Mouse (Mus musculus): ENCODE measurements around the gene Cactin. TPM values are rescaled to one million over a fixed set of nuclear protein-coding genes. Genes with fewer than 3 reads are reported as not detected.
A peak's percentile ranks its signal among the peaks of the same experiment; 100 is the strongest.

The Cactin gene
- polyA plus RNA-seq, 1 experiment: 18.2 TPM

DNA sequence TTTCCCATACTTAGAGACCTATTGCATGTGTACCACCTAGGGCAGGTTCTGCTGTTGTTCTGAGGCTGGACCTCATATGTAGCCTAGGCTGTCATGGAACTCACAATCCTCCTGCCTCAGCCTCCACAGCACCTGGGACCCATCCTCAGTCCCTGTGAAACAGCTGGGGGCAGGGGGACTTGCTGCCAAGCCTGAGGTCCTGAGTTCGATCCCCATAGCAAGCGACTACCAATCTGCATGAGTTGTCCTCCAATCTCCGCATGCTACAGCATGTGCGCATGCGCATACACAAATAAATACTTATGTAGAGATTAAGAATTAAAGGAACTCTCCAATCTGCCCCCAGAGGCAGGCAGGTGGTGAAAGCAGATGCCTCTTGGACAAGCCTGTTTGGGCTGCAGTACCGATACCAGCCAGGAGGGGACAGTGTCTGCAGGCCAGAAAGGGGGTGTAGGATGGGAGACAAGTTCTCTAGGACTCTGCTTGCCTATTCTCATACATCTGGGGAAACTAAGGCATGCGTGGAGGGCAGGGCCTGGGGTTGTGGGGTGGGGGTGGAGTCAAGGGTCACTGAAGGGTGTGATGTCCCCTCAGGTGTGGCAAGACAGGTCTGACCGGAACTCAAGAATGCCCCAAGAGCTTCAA lies 33.3 kb upstream of the Cactin start:
- TF ChIP-seq POLR2A (IDR thresholded peaks at IDR 0.05; ENCODE audit: borderline replicate concordance, low read depth, low read length) (no peak), CTCF (IDR thresholded peaks at IDR 0.05; ENCODE audit: low read depth, low read length) (peak; percentile 94)
- Histone ChIP-seq H3K4me1 (ENCODE audit: control insufficient read depth, insufficient read depth, low read length) (peaks cover 14% of the 10 kb centered on the region), H3K27ac (ENCODE audit: insufficient read depth, low read depth, low read length) (no peak overlapping the region), H3K4me3 (ENCODE audit: insufficient read depth, low read length) (no peak overlapping the region)

DNA sequence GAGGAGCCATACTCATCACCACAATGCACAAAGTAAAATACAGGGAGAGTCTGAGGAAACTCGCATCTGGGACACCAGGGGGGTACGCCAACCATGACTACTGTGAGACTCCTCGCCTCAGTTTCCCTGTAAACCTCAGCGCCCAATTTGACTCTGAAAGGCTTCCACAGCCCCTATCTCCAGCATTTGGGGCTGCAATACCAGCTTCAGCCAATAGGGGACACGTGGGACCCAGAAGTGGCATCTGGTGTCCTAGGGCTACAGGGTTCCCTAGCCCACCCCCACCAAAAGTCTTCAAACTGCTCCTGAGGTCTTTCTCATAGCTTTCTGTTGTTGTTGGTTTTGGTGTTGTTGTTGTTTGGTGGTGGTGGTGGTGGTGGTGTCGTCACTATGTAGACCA lies 32.3 kb upstream of the Cactin start:
- H3K27ac ChIP-seq (ENCODE audit: insufficient read depth, low read depth, low read length): no peak overlapping the region
- TF ChIP-seq CTCF (IDR thresholded peaks at IDR 0.05; ENCODE audit: low read depth, low read length): 0 out of 2 replicates have a peak, but pooled peaks have one; percentile 51
- TF ChIP-seq POLR2A (IDR thresholded peaks at IDR 0.05; ENCODE audit: borderline replicate concordance, low read depth, low read length): no peak
- peaks cover 14% of the 10 kb centered on the region for H3K4me1 ChIP-seq (ENCODE audit: control insufficient read depth, insufficient read depth, low read length)
- H3K4me3 ChIP-seq (ENCODE audit: insufficient read depth, low read length): no peak overlapping the region

DNA sequence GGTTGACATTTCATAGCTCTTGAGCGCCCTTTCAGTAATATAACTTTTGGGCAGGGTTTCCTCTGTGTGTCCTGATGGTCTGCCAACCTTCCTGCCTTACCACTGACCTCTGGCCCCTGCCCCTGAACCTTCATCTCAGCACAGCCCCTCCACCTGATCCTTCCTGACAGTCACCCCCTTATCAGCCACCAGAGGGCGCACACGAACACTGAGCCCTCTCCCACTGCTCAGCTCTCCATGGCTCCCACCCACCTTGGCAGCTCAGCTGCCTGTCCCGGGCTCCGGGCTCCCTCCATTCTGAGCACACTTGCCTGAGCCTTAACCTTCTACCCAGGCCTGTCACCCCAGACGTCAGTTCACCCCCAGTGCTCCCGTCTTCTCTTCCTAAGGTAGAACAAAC lies 31.6 kb upstream of the Cactin start:
- H3K27ac ChIP-seq (ENCODE audit: insufficient read depth, low read depth, low read length): no peak overlapping the region
- H3K4me3 ChIP-seq (ENCODE audit: insufficient read depth, low read length): no peak overlapping the region
- H3K4me1 ChIP-seq (ENCODE audit: control insufficient read depth, insufficient read depth, low read length): peaks cover 14% of the 10 kb centered on the region
- TF ChIP-seq CTCF (IDR thresholded peaks at IDR 0.05; ENCODE audit: low read depth, low read length) (peak; percentile 77), POLR2A (IDR thresholded peaks at IDR 0.05; ENCODE audit: borderline replicate concordance, low read depth, low read length) (no peak)

DNA sequence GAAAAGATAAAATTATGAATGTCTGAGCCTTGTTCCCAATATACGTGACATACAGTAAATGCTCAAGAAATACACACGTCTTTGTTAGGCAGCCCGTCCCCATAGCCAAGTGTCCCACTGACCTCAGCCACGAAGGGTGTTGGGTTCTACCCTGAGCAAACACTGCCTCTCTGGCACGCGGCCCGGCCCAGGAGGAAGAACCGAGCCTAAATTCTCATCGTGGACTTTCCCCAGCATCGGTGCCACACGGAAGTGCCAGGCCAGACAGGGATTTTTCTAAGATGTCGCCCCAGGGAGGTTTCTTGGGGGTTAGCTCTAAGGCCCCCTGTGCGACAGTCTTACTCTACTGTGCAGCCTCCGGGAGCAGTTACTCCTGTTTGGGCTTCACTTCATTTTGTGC lies 31.1 kb upstream of the Cactin start:
- Histone ChIP-seq H3K4me1 (ENCODE audit: control insufficient read depth, insufficient read depth, low read length) (peaks cover 17% of the 10 kb centered on the region), H3K4me3 (ENCODE audit: insufficient read depth, low read length) (no peak overlapping the region), H3K27ac (ENCODE audit: insufficient read depth, low read depth, low read length) (no peak overlapping the region)
- TF ChIP-seq POLR2A (IDR thresholded peaks at IDR 0.05; ENCODE audit: borderline replicate concordance, low read depth, low read length) (no peak), CTCF (IDR thresholded peaks at IDR 0.05; ENCODE audit: low read depth, low read length) (no peak)

DNA sequence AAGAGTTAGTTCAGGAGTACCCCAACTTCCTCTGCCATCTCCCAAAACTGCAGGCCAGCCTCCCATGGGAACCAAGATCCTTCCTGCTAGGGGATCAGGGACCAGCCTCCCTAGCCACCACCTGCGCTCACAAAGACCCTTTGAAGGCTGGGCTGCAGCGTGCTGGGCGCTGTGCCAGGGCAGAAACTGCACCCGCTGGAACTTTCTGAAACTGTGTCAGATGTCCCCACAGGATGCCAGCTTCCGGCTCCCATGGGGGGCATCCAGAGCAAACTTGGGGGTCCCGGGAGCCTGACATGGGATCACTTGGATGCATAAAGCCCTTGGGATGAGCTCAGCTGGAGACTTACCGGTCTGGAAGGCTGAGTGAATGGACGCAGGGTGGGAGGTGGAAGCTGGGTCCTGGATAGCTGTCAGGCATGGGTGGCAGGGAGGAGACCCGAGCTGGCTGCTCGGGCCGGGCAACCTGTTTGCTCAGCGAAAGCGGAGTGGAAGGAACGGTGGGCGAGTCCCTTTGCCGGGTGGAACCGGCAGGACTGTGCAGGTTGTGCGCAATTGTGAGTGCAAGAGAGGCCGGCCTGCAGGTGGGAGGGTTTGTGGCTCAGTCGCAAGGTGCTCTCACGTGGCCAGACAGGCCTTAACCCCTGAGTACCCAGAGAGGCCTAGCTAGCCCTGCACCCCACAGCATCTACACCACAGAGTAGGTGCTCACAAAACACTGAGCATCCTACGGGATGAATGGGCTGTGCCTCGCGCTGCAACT lies 30.0 kb upstream of the Cactin start:
- TF ChIP-seq CTCF (IDR thresholded peaks at IDR 0.05; ENCODE audit: low read depth, low read length) (no peak), POLR2A (IDR thresholded peaks at IDR 0.05; ENCODE audit: borderline replicate concordance, low read depth, low read length) (no peak)
- Histone ChIP-seq H3K4me1 (ENCODE audit: control insufficient read depth, insufficient read depth, low read length) (peaks cover 24% of the 10 kb centered on the region), H3K4me3 (ENCODE audit: insufficient read depth, low read length) (no peak overlapping the region), H3K27ac (ENCODE audit: insufficient read depth, low read depth, low read length) (peak overlapping the region; percentile 48; the same call in 1 of the 2 replicates)

DNA sequence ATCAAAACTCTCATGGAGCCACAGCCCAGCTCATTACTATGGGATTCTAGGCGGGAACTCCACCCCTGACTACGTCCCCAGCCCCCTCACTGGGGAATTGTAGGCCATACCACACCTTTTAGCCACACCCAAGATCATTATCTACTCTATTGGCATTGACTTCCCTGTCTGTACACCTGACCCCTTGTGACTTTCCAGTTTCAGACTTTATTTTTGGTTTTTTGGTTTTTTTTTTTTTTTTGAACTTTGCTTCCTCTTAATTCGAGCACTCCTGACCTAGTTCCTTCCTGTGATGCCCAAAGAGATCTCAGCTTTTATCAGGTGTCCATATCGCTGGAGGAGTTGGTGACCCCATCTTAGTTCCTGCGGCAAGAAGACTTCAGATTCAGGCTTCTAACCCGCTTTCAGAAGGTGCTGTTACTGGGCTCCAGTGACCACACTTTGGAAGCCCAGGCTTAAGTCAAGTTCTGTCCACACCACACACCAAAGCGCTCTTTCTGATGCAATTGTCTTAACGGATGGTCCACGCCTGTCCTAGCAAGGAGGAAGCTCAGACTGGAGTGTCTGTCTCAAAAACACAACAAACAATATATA lies 29.3 kb upstream of the Cactin start, which contains the start of gene Tjp3:
Tjp3 (minus strand) TSS at position 71 of the 594 bp plus-strand sequence.
- TF ChIP-seq CTCF (IDR thresholded peaks at IDR 0.05; ENCODE audit: low read depth, low read length): no peak
- TF ChIP-seq POLR2A (IDR thresholded peaks at IDR 0.05; ENCODE audit: borderline replicate concordance, low read depth, low read length): no peak
- peaks cover 31% of the 10 kb centered on the region for H3K4me1 ChIP-seq (ENCODE audit: control insufficient read depth, insufficient read depth, low read length)
- no peak within 1 kb of the TSS for H3K4me3 ChIP-seq (ENCODE audit: insufficient read depth, low read length)
- H3K27ac ChIP-seq (ENCODE audit: insufficient read depth, low read depth, low read length): peak within 1 kb of the TSS; percentile 48

DNA sequence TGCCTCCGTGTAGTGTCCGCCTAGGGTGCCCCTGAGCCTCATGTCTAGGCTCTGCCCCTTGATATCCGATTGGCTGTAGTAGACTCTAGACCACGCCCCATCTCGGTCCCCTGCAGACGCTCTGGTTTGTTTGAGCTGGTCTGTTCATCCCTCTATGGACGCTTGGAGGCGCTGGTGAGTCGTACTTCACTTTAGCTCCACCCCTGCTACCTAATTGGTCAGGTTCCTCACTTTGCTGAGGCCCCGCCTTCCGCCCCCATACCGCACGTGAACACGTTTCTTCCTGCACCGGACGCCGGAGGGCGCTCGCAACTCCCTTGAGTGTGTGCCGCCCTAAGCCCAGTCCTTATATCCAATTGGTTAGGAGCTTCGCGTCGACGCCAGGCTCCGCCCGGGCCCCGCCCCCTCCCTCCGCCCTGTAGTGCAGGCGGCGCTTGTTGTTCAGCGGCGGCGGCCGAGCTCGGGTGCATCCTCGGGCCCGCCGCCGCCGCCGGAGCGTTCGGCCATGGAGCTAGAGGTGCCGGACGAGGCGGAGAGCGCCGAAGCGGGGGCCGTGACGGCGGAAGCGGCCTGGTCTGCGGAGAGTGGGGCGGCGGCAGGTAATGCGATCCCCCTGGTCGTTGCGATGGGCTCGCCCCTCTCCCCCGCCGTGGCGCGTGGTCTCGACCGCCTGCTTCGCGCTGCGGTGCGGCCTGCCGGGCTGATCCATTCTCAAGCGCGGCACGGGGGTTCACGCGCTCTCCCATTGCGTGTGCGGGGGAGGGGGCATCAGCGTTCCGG lies 28.2 kb upstream of the Cactin start, which contains the start of gene Pip5k1c:
Pip5k1c (plus strand) TSS at position 410 of the 780 bp plus-strand sequence.
- peak; percentile 91 for TF ChIP-seq CTCF (IDR thresholded peaks at IDR 0.05; ENCODE audit: low read depth, low read length)
- TF ChIP-seq POLR2A (IDR thresholded peaks at IDR 0.05; ENCODE audit: borderline replicate concordance, low read depth, low read length): 0 out of 2 replicates have a peak, but pooled peaks have one; percentile 11
- Histone ChIP-seq H3K4me1 (ENCODE audit: control insufficient read depth, insufficient read depth, low read length) (peaks cover 40% of the 10 kb centered on the region), H3K27ac (ENCODE audit: insufficient read depth, low read depth, low read length) (peak within 1 kb of the TSS; percentile 69), H3K4me3 (ENCODE audit: insufficient read depth, low read length) (peak within 1 kb of the TSS; percentile 94)

DNA sequence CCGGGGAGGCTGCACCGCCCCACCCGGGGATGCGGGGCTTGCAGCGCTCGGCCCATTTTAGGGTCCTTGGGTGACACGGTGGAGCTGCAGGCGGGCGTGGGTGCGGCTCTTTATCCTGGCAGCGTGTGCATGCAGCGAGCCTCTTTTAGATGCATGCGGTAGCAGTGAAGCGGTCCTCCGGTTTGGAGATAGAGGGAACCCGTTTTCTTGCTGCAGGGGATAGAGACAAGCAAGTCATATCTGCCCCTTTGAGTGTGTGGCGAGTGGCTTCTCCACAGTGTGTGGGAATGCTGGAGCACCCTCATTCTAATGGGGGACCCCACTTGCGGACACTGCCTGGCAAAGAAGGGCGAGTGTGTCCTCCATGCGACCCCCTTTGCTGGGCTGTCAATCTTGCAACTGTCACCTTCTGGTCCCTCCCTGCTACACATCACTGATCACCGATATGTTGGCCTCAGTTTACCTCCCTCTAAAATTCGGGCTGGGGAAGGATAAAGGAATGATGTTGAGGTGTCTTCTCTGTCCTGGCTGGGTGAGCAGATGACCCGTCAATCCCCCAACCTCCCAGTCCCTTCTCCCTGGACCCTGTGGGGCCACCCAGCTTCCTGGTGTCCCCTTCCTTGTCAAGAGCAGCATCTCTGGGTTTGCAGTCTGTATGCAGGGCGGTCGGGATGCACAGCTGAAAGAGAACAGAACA lies 27.4 kb upstream of the Cactin start:
- TF ChIP-seq POLR2A (IDR thresholded peaks at IDR 0.05; ENCODE audit: borderline replicate concordance, low read depth, low read length): no peak
- no peak for TF ChIP-seq CTCF (IDR thresholded peaks at IDR 0.05; ENCODE audit: low read depth, low read length)
- H3K27ac ChIP-seq (ENCODE audit: insufficient read depth, low read depth, low read length): peak overlapping the region; percentile 69
- H3K4me3 ChIP-seq (ENCODE audit: insufficient read depth, low read length): peak overlapping the region; percentile 94
- H3K4me1 ChIP-seq (ENCODE audit: control insufficient read depth, insufficient read depth, low read length): peaks cover 45% of the 10 kb centered on the region

DNA sequence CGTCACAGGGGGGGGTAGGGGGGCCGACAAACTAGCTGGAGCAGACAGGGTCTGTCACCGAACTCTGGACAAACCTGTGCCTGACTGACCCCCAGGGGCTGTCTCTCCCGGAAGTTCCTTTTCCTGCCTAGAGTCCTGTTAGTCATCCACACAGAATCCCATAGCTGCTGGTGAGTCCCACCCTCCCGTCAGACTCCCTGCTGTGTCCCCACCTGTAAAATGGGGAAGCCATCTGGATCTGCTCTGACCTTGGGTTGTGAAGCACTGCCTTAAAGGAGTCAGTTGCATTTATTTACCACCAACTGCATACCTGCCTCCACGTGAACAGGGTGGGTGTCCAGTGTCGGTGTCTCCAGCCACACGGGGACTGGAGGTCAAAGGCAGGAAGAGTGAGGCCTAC lies 26.5 kb upstream of the Cactin start:
- TF ChIP-seq POLR2A (IDR thresholded peaks at IDR 0.05; ENCODE audit: borderline replicate concordance, low read depth, low read length): no peak
- no peak for TF ChIP-seq CTCF (IDR thresholded peaks at IDR 0.05; ENCODE audit: low read depth, low read length)
- H3K27ac ChIP-seq (ENCODE audit: insufficient read depth, low read depth, low read length): no peak overlapping the region
- peak overlapping the region; percentile 94 for H3K4me3 ChIP-seq (ENCODE audit: insufficient read depth, low read length)
- H3K4me1 ChIP-seq (ENCODE audit: control insufficient read depth, insufficient read depth, low read length): peaks cover 55% of the 10 kb centered on the region

All from bone marrow macrophage, adult 2 months (primary cell).